Mouse (Mus musculus) layer of hippocampus, postnatal 25 days (tissue): Measurements from ENCODE around the gene Rhobtb1. TPM values are rescaled to one million over a fixed set of nuclear protein-coding genes. Genes with fewer than 3 reads are reported as not detected.

Experiments
- DNase-seq, 2 experiments: peaks; one replicate each; pipeline ENCODE4 v3.0.0; 2022; ENCODE audit warnings: mixed read lengths in 2 of 2, low spot score in 1 of 2; ENCODE audit errors: extremely low spot score in 1 of 2
- total RNA-seq, 2 experiments: library from RNA; stranded (reverse); gene quantifications; 2 replicates each; pipeline ENCODE4 v1.2.3; 2021

Gene Rhobtb1
- total RNA-seq, 2 experiments from 2014 or later = 6.8 to 10.3 TPM

DNA sequence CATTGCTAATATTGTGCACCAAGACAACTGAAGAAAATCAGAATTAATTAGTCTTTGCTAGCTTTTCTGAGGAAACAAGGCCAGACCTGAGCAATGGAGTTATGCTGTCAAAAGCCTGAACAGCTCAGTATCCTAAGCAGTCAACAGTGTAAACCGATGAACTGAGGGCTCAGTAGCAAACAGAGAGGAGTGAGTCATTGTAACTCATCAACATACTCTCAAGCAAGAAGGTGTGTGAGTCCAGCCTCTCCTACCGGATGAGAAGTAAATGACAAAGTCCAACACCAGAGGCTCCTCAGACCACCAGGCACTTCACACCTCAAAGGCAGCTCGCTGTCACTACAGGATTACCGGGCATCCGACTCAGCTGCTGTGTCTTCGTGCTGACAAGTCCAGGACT lies 188.8 kb downstream of the Rhobtb1 start:
- DNase-seq = no peak

Other genes starting within 250 kb of the Rhobtb1 start
- 1 to 10 TPM; 2.2 to 4.1 TPM for gene A930033H14Rik, start 61.7 kb downstream of the Rhobtb1 start, total RNA-seq
- 1 to 10 TPM in 1 of 2 experiments, under 1 TPM in 1; 0.77 to 1.1 TPM for gene Cdk1, start 201.5 kb downstream of the Rhobtb1 start, total RNA-seq
- 100 to 1,000 TPM; 405 to 539 TPM for gene Ank3, start 247.3 kb downstream of the Rhobtb1 start, total RNA-seq